Mouse (Mus musculus): ENCODE results near the gene Mboat2. TPM values are rescaled to one million over a fixed set of nuclear protein-coding genes. Genes with fewer than 3 reads are reported as not detected.

Mboat2 gene
- polyA plus RNA-seq, 1 experiment from 2014 or later = 2.8 TPM

DNA sequence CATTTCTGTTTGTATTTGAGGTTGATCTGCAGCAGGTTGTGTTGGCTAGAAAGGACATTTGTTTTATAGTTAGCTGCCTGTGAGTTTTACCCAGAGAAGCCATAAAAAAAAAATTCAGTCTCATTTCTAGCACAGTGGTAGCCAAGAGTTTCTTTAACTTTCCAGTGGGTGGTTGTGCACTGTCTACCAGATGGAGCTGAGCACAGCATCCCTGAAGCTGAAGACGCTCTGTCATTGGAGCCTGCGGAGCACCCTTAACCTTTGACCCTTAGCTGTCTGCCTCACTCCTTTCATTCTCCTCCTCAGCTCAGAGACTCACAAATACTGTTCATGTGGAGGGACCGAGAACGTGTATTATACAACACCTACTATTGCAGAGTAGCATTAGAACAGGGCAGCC is 40.2 kb downstream of the Mboat2 start:
- Histone ChIP-seq H3K27me3 (ENCODE audit: control insufficient read depth, insufficient read depth, low read depth, low read length) (no peaks in the 10 kb centered on the region), H3K4me3 (ENCODE audit: low read depth, low read length) (no peak overlapping the region), H3K27ac (ENCODE audit: low read length) (no peak overlapping the region), H3K36me3 (ENCODE audit: control insufficient read depth, insufficient read depth) (no peaks in the 10 kb centered on the region), H3K4me1 (ENCODE audit: control insufficient read depth, low read depth, low read length) (peaks cover 2% of the 10 kb centered on the region), H3K9ac (ENCODE audit: low read depth, low read length) (no peak overlapping the region), H3K4me2 (ENCODE audit: low read depth, low read length) (no peak overlapping the region), H3K9me3 (replicated peaks; ENCODE audit: control insufficient read depth, low read length) (no peaks in the 10 kb centered on the region)
- ATAC-seq (ENCODE audit: low read depth) = no peak
- 84% methylated on average over 4 of the region's 4 CpGs for WGBS (ENCODE audit: insufficient replicate concordance)

GRCm38 (mm10) chr12:24872264-24872663 is 41.6 kb downstream of the Mboat2 start:
- 74% methylated on average over 8 of the region's 8 CpGs for WGBS (ENCODE audit: insufficient replicate concordance)
- peaks cover 10% of the 10 kb centered on the region for H3K4me1 ChIP-seq (ENCODE audit: control insufficient read depth, low read depth, low read length)

DNA sequence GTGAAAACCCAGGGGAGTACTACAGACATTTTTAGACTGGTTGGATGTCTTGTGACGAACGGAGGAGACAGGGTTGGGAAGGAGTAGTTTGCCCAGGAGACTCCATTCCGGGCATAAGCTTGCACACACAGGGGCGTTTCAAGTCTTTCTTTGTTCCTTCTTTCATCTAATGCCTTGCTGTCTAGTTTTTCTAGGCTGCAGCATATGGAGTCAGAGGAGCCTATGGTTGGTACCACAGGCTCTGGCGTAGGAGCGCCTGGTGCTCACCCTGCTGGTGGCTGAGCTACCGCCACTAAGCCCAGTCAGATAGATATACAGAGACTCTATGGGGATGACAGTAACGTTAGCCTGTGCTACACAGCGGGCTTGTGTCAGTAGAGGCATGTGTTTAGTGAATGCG is 42.0 kb downstream of the Mboat2 start:
- 82% methylated on average over 10 of the region's 10 CpGs for WGBS (ENCODE audit: insufficient replicate concordance)
- Histone ChIP-seq H3K27me3 (ENCODE audit: control insufficient read depth, insufficient read depth, low read depth, low read length) (no peaks in the 10 kb centered on the region), H3K36me3 (ENCODE audit: control insufficient read depth, insufficient read depth) (no peaks in the 10 kb centered on the region), H3K9ac (ENCODE audit: low read depth, low read length) (no peak overlapping the region), H3K4me1 (ENCODE audit: control insufficient read depth, low read depth, low read length) (peaks cover 11% of the 10 kb centered on the region), H3K4me3 (ENCODE audit: low read depth, low read length) (no peak overlapping the region), H3K27ac (ENCODE audit: low read length) (no peak overlapping the region), H3K9me3 (replicated peaks; ENCODE audit: control insufficient read depth, low read length) (no peaks in the 10 kb centered on the region), H3K4me2 (ENCODE audit: low read depth, low read length) (no peak overlapping the region)
- ATAC-seq (ENCODE audit: low read depth) = no peak

More at GRCm38 (mm10) chr12:24872264-24872663, 41.6 kb downstream of the Mboat2 start:
- ATAC-seq (ENCODE audit: low read depth) = no peak
- Histone ChIP-seq H3K27ac (ENCODE audit: low read length) (no peak overlapping the region), H3K4me3 (ENCODE audit: low read depth, low read length) (no peak overlapping the region), H3K27me3 (ENCODE audit: control insufficient read depth, insufficient read depth, low read depth, low read length) (no peaks in the 10 kb centered on the region), H3K4me2 (ENCODE audit: low read depth, low read length) (no peak overlapping the region), H3K9ac (ENCODE audit: low read depth, low read length) (no peak overlapping the region), H3K9me3 (replicated peaks; ENCODE audit: control insufficient read depth, low read length) (no peaks in the 10 kb centered on the region), H3K36me3 (ENCODE audit: control insufficient read depth, insufficient read depth) (no peaks in the 10 kb centered on the region)

- no peak overlapping the region for H3K9ac ChIP-seq (ENCODE audit: low read depth, low read length)
- H3K9me3 ChIP-seq (replicated peaks; ENCODE audit: control insufficient read depth, low read length) = no peaks in the 10 kb centered on the region
- H3K27me3 ChIP-seq (ENCODE audit: control insufficient read depth, insufficient read depth, low read depth, low read length) = no peaks in the 10 kb centered on the region
- no peak overlapping the region for H3K4me2 ChIP-seq (ENCODE audit: low read depth, low read length)
- peak overlapping the region; percentile 43 for H3K27ac ChIP-seq (ENCODE audit: low read length)
- H3K4me3 ChIP-seq (ENCODE audit: low read depth, low read length) = no peak overlapping the region
- ATAC-seq (ENCODE audit: low read depth) = peak; percentile 34
- H3K36me3 ChIP-seq (ENCODE audit: control insufficient read depth, insufficient read depth) = no peaks in the 10 kb centered on the region
- 37% methylated on average over 1 of the region's 1 CpGs for WGBS (ENCODE audit: insufficient replicate concordance)
- H3K4me1 ChIP-seq (ENCODE audit: control insufficient read depth, low read depth, low read length) = peaks cover 38% of the 10 kb centered on the region
Measured at GRCm38 (mm10) chr12:24875908-24876307, 45.2 kb downstream of the Mboat2 start.

DNA sequence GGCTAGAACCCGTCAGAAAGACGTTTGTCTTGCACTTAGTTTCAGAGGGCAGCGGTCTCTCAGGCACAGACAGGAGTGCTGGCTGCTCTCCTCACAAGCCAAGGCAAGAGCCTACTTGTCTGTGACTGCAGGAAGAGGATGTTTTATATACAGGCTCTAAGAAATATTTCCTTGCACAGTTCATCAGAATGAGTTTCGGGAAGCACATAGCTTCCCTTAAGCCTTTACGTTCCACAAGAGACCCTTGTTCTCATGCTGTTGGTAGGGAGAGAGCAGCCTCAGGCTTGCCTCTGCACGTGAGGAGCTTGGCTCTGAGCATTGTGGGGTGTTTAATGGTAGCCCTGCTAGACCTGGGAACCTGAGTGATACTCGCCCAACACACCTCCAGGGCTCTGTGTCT is 46.6 kb downstream of the Mboat2 start:
- Histone ChIP-seq H3K4me3 (ENCODE audit: low read depth, low read length) (no peak overlapping the region), H3K27me3 (ENCODE audit: control insufficient read depth, insufficient read depth, low read depth, low read length) (no peaks in the 10 kb centered on the region), H3K9me3 (replicated peaks; ENCODE audit: control insufficient read depth, low read length) (no peaks in the 10 kb centered on the region), H3K9ac (ENCODE audit: low read depth, low read length) (no peak overlapping the region), H3K4me1 (ENCODE audit: control insufficient read depth, low read depth, low read length) (peaks cover 41% of the 10 kb centered on the region), H3K36me3 (ENCODE audit: control insufficient read depth, insufficient read depth) (no peaks in the 10 kb centered on the region), H3K4me2 (ENCODE audit: low read depth, low read length) (no peak overlapping the region), H3K27ac (ENCODE audit: low read length) (peak overlapping the region; percentile 23; the same call in 1 of the 2 replicates)
- ATAC-seq (ENCODE audit: low read depth) = no peak
- WGBS (ENCODE audit: insufficient replicate concordance) = 75% methylated on average over 7 of the region's 7 CpGs

GRCm38 (mm10) chr12:24878090-24878489 is 47.4 kb downstream of the Mboat2 start:
- H3K9ac ChIP-seq (ENCODE audit: low read depth, low read length) = no peak overlapping the region
- no peak overlapping the region for H3K27ac ChIP-seq (ENCODE audit: low read length)
- whole genome bisulfite sequencing (ENCODE audit: insufficient replicate concordance) = 44% methylated on average over 6 of the region's 6 CpGs

DNA sequence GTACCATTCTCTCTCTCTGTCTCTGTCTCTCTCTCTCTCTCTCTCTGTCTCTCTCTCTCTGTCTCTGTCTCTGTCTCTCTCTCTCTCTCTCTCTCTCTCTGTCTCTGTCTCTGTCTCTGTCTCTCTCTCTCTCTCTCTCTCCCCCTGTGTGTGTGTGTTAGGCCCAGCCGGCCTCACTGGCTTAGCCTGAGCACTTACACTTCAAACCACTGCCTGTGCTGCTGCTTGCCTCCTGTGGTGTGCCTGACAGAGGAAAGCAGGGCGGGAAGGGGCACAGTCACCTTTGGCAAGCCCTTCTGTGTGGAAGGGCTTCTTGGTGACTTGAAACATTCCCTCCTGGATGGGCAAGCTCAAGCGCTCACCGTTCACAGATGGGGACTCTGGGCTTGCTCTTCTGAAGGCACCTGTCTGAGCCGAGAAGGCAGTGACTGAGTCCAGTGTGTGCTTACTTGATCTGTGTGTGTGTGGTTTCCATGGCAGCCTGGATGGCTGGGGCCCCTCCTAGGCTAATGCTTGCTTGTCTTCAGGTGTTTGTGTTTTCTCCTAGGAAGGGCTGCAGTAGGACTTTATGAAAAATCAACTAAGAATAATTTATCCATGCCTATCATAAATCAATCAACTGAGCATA is 48.2 kb downstream of the Mboat2 start:
- 49% methylated on average over 5 of the region's 5 CpGs for WGBS (ENCODE audit: insufficient replicate concordance)
- peak overlapping the region; percentile 93 for H3K27ac ChIP-seq (ENCODE audit: low read length)
- peaks cover 41% of the 10 kb centered on the region for H3K4me1 ChIP-seq (ENCODE audit: control insufficient read depth, low read depth, low read length)
- H3K4me3 ChIP-seq (ENCODE audit: low read depth, low read length) = no peak overlapping the region
- H3K27me3 ChIP-seq (ENCODE audit: control insufficient read depth, insufficient read depth, low read depth, low read length) = no peaks in the 10 kb centered on the region
- H3K36me3 ChIP-seq (ENCODE audit: control insufficient read depth, insufficient read depth) = no peaks in the 10 kb centered on the region
- no peaks in the 10 kb centered on the region for H3K9me3 ChIP-seq (replicated peaks; ENCODE audit: control insufficient read depth, low read length)
- H3K9ac ChIP-seq (ENCODE audit: low read depth, low read length) = peak overlapping the region; percentile 56
- ATAC-seq (ENCODE audit: low read depth) = peak; percentile 79
- H3K4me2 ChIP-seq (ENCODE audit: low read depth, low read length) = peak overlapping the region; percentile 62

More at GRCm38 (mm10) chr12:24878090-24878489, 47.4 kb downstream of the Mboat2 start:
- no peak overlapping the region for H3K4me3 ChIP-seq (ENCODE audit: low read depth, low read length)
- H3K9me3 ChIP-seq (replicated peaks; ENCODE audit: control insufficient read depth, low read length) = no peaks in the 10 kb centered on the region
- no peak overlapping the region for H3K4me2 ChIP-seq (ENCODE audit: low read depth, low read length)
- no peaks in the 10 kb centered on the region for H3K36me3 ChIP-seq (ENCODE audit: control insufficient read depth, insufficient read depth)
- ATAC-seq (ENCODE audit: low read depth) = no peak
- H3K4me1 ChIP-seq (ENCODE audit: control insufficient read depth, low read depth, low read length) = peaks cover 41% of the 10 kb centered on the region
- no peaks in the 10 kb centered on the region for H3K27me3 ChIP-seq (ENCODE audit: control insufficient read depth, insufficient read depth, low read depth, low read length)

DNA sequence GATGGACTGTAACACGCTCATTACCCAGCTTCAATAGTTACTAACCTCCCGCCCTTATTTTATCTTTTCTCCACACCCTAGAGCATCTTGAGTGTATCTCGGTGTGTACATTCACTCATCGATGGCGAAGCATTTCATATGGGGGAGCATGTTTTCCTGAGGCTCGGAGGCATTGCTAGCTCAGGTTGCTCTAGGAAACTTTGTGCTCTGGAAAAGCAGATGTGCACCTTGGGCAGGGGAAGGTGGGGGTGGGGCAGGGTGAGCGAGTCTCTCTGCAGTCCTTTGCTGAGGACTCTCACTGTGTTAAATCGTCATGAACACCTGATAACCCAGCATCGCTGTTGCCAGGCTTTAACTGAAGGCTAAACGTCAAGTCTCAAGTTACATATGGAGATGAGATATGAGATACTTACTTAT is 48.9 kb downstream of the Mboat2 start:
- Histone ChIP-seq H3K9ac (ENCODE audit: low read depth, low read length) (peak overlapping the region; percentile 56), H3K36me3 (ENCODE audit: control insufficient read depth, insufficient read depth) (no peaks in the 10 kb centered on the region), H3K4me2 (ENCODE audit: low read depth, low read length) (peak overlapping the region; percentile 62), H3K4me3 (ENCODE audit: low read depth, low read length) (peak overlapping the region; percentile 23), H3K9me3 (replicated peaks; ENCODE audit: control insufficient read depth, low read length) (no peaks in the 10 kb centered on the region), H3K27ac (ENCODE audit: low read length) (peak overlapping the region; percentile 93), H3K4me1 (ENCODE audit: control insufficient read depth, low read depth, low read length) (peaks cover 44% of the 10 kb centered on the region), H3K27me3 (ENCODE audit: control insufficient read depth, insufficient read depth, low read depth, low read length) (no peaks in the 10 kb centered on the region)
- WGBS (ENCODE audit: insufficient replicate concordance) = 17% methylated on average over 10 of the region's 10 CpGs
- ATAC-seq (ENCODE audit: low read depth) = peak; percentile 88

- ATAC-seq (ENCODE audit: low read depth) = no peak
- WGBS (ENCODE audit: insufficient replicate concordance) = 75% methylated on average over 3 of the region's 3 CpGs
- no peak overlapping the region for H3K9ac ChIP-seq (ENCODE audit: low read depth, low read length)
- H3K4me1 ChIP-seq (ENCODE audit: control insufficient read depth, low read depth, low read length) = peaks cover 55% of the 10 kb centered on the region
- no peak overlapping the region for H3K4me2 ChIP-seq (ENCODE audit: low read depth, low read length)
- no peak overlapping the region for H3K4me3 ChIP-seq (ENCODE audit: low read depth, low read length)
- no peak overlapping the region for H3K27ac ChIP-seq (ENCODE audit: low read length)
- H3K27me3 ChIP-seq (ENCODE audit: control insufficient read depth, insufficient read depth, low read depth, low read length) = no peaks in the 10 kb centered on the region
- H3K36me3 ChIP-seq (ENCODE audit: control insufficient read depth, insufficient read depth) = no peaks in the 10 kb centered on the region
- H3K9me3 ChIP-seq (replicated peaks; ENCODE audit: control insufficient read depth, low read length) = no peaks in the 10 kb centered on the region
Measured at GRCm38 (mm10) chr12:24883279-24883678, 52.6 kb downstream of the Mboat2 start.
